Mouse (Mus musculus): Measurements from ENCODE around the gene Ccdc117.
"Not testable (repeated sequence)": the region's sequence is repeated elsewhere in the genome, so short reads cannot be mapped to it uniquely, and the experiment has no call there.

Gene Ccdc117

GRCm38 (mm10) chr11:5530172-5530571 lies 11.8 kb downstream of the Ccdc117 start:
- no peak for DNase-seq

DNA sequence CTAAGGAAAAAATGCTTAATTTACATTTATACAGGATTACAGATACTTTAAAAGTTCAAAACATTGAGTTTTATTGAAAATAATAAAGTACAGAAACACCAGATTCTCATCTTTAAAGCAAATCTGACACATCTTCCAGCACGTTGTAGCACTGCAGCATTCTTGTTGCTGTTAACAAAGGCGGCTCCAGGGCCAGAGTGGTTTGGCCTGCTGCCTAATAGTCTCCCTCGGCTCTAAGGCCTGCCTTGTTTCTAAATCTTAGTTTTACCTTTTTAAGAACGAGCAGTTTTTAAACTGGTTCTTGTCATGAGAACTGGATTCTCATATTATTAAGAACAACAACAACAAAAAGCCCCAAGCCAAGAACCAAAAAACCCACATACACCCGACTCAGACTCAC lies 13.1 kb downstream of the Ccdc117 start:
- DNase-seq, result no peak

DNA sequence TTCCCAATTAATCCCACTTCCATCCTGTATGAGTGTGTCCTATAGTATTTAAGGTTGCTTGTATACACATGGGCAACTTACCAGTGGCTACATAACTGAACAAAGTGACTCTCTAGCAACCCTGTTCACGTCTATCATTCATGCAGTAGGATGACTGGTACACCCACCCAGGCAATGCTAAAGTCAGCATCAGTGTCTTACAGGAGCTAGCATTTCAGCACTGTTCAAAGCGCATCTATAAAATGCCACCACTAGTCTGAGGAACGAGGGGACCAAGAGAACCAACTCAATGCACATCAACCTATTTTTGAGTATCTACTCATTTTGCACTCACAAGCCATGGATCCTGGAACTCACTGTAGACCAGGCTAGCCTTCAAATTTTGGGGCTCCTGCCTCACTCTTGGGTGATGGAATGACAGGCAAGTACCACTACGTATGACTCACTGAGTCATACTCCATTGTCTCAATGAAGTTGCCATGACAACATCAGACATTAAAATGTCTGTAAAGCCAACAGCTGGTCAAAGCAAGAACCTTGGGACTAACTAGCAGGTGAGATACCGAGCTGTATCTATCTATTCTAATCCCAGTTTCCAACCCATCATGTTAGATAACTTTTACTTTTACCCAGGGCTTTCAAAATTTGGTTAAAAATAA lies 14.0 kb downstream of the Ccdc117 start:
- no peak for DNase-seq

- DNase-seq, result no peak
These were observed 15.2 kb downstream of the Ccdc117 start for GRCm38 (mm10) chr11:5526573-5527439.

GRCm38 (mm10) chr11:5525418-5525817 lies 16.6 kb downstream of the Ccdc117 start:
- DNase-seq, result no peak

GRCm38 (mm10) chr11:5522798-5523415 lies 19.1 kb downstream of the Ccdc117 start:
- no peak for DNase-seq

DNA sequence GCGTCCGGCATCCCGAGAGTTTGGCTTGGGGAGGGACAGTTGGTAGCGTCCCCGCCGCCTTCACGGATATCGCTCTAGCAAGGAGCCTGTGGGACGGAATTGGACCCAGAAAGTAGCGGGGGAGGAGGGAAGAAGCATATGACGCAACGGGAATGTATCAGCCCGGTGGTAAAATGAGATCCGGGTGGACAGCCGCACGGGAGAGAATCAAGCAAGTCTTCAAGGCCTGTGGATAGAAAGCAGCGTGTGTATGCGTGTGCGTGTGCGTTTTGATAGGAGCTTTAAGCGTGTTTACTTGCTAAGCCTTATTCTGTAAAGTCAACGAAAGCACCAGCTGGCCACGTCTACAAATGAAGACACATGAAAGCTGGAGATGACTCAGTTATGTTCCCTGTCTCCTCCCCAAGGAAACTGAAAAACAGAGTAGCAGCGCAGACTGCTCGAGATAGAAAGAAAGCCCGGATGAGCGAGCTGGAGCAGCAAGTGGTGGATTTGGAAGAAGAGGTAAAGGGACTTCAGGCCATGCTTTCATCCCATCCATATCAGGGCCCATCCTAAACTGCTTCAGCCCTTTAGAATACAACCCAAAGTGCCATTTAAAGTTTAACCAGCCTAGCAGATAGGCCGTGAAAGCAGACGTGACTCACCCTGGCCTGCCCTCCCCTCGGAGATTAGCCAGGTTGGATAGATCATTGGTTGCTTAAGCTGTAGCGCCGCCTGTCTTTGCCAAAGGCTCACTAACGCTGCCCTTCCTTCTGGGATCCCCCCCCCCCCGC lies 20.3 kb downstream of the Ccdc117 start:
- peak; percentile 61 for DNase-seq

DNA sequence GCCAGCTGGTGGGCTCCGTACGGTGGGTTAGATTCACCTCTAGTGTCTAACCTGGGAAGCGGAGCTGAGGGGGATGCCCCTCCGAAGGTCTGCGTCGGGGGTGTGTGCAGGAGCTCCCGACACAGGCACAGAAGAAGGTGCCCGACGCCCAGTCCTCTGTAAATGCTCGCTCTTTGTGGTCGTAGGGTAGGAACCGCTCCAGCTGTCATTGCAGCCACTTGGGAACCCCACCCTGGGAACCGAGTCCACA lies 20.8 kb downstream of the Ccdc117 start:
- no peak for DNase-seq

GRCm38 (mm10) chr11:5520412-5521265 lies 21.3 kb downstream of the Ccdc117 start, which contains the start of gene Xbp1:
Gene Xbp1 (plus strand): TSS chr11:5520659.
- peak; percentile 98 for DNase-seq

GRCm38 (mm10) chr11:5519681-5520080 lies 22.3 kb downstream of the Ccdc117 start:
- no peak for DNase-seq

DNA sequence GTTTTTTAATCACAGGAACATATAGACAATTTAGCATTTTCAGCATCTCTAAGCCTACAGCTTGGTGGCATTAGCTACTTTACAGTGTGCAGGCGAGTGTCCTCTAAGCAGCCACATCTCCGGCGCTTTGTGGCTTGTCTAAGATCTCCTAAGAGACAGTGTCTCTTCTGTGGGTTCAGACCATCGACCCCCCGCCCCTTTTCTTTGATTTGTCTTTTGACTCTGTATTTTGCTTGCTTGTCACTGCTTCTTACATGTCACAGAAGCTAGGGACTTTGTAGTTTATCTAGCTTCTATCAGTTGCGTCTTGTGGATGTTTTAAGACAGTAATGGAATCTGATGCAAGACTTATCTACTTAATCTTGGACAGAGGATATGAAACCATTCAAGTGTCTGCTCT lies 24.6 kb downstream of the Ccdc117 start:
- DNase-seq, result no peak

DNA sequence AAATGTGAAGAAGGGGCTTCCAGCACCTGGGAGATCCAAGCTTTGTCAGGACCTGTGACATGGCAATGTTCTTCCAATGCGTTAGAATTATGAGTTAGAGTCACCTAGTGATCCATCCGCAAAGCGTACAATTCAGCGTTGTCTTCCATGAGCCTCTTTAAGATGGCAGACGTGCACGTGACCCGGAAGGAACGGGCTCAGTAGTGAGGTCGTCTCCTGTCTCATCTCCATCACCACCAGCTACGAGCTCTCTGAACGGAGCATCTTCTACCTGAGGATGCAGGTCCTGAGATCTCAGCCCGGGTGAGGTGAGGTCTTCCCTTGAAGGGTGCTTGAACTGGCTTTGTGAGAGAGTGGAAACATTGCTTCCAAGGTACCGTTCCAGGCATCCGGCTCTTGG lies 25.4 kb downstream of the Ccdc117 start:
- DNase-seq, result no peak

GRCm38 (mm10) chr11:5516151-5516550 lies 25.8 kb downstream of the Ccdc117 start:
- no peak for DNase-seq

DNA sequence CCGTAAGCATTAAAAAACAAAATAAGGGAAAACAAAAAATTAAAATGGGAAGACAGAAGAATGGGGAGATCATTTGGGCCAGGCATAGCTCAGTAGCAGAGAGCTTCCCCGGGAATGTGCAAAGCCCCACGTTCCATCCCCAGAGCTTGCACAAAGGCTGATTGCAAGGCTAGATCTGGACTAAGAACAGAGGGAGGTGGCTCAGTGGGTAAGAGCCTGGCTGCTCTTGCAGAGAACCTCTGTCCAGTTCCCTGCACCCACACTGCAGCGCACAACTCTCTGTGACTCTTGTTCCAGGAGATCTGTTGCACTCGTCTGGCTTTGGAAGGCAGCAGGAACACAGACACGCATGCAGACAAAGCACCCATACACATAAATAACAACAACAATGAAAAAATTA lies 26.3 kb downstream of the Ccdc117 start:
- DNase-seq, result no peak

GRCm38 (mm10) chr11:5515196-5515595 lies 26.8 kb downstream of the Ccdc117 start:
- no peak for DNase-seq

DNA sequence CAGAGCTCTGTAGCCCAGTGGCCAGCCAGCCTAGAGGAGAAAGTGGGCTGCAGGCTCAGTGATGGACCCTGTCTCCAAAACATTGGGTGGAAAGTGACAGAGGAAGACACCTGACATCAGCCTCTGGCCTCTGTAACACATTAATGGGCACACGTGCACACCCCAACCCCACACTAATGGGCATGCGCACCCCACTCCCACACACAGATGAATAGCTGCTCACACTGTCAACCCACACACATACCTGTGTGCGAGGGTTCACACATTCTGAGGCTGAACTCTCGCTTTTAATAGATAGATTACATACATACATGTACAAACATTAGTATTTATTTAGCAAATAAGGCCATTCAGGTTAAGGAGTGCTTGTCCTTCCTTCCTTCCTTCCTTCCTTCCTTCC lies 27.9 kb downstream of the Ccdc117 start:
- DNase-seq, result no peak

GRCm38 (mm10) chr11:5512961-5513360 lies 29.0 kb downstream of the Ccdc117 start:
- no peak for DNase-seq

DNA sequence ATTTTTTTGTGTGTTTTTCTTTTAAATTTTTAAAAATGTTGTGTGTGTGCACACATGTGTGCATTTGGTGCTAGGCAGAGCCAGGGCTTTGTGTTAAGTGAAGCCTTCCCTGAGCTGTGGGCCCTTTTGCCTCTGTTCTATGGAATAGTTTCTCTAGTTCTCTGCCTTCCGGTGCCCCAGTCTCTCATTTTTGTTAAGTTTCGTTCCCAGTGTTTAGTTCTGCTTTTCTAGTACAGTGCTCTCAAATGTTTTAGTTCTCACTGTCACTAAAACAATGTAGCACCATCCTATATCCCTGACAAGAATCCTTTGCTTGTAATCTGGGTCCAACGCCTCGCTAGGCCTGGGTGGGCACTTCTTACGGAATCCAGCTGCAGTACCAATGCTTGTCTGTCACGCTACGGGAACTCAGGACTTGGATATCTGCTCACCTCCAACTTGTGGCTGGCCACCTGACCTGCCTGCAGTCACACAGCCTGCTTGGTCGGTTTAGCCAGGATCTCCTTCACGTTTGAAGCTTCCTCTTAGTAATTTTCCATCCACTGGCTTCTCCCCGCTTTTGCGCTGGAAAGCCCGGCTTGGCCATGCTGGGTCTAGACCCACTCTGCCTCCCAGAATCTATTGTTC lies 29.8 kb downstream of the Ccdc117 start:
- DNase-seq, result no peak

DNA sequence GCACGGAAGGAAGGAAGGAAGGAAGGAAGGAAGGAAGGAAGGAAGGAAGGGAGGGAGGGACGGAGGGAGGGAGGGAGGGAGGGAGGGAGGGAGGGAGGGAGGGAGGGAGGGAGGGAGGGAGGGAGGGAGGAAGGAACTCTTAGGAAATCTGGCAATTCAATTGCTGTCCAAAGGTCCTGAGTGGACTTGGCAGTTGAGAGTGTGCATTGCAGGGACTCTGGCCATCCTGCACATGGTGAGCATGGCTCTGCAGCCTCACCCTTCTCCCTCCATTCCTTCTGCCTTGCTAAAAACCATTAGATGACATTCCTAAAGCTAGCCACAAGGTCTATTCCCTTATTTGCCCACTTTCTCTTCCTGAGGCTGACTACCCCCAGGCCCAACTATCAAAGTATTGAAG lies 31.3 kb downstream of the Ccdc117 start:
- not testable (repeated sequence) for DNase-seq

DNA sequence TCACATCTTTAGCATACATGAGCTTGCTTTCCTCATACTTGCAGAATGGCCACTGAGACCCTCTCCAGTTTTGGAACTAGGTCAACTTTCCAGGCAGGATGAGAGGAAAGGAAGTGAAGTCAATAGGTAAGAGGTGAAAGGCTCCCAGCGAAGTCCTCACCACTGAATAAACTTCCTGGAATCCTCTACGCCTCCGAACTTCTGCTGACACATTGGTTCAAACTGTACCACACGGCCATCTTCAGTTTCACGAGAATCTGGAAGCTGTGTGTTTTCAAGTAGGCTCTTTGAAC lies 31.9 kb downstream of the Ccdc117 start:
- no peak for DNase-seq

DNA sequence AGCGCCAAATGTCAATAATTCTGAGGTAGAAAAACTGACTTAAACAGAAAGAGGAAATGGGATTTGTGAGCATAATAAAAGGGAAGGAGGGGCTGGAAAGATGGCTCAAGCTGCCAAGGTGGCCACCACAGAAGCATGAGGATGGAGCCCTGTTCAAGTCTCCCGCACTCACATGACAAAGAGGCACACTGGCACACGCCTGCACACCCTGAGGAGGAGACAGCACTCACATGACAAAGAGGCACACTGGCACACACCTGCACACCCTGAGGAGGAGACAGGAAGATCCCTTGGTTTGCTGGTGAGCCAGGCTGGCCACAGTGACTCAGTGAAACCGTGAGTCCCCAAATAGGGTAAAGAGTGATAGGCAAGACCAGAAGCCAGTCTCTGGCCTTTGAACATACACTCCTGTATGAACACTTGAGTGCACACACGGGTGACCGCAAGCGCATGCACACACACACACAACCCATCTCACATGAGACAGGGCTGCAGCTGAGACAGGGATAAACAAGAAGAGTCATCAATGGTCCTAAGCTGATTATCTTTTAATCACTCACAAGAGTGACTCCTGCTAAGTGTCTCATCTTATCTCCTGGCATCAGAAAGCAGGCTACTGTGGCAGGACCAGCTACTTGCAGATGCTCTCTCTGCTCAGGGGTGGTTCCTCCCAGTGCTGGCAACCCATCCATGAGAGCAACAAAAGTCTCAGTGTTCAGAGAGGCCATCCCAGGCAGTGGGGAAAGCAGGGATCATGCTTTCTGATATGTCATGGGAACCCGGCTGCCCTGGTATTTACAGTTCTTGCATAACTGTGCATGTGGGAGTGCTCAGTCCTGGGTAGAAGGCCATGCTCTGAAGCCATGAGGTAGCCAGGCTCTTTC lies 32.5 kb downstream of the Ccdc117 start:
- DNase-seq, result no peak

Measured in cerebellum, adult 8-10 months (tissue).